Mouse (Mus musculus): ENCODE data around the gene Dok5. TPM values are rescaled to one million over a fixed set of nuclear protein-coding genes. Genes with fewer than 3 reads are reported as not detected.

The Dok5 gene
- polyA plus RNA-seq, 1 experiment from 2014 or later = 0.78 TPM

DNA sequence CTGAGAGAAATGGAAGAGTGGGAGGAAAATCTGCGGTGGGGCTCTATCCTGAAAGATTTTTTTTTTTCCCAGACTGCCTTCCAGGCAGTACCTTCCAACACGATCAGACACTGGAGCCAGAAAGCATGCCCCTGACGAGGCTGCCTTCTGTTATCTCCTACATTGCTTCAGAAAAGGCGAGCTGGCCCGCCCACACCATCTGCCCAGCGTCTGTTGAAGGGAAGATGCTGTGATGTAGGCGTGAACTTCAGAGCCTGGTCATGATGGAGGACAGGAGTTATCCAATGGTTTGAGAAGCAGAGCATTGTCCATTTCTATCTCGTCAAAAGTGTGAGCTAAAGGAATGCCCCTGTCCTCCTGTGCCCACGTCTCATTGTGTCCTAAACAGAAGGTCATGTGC, 79.7 kb downstream of the Dok5 start:
- no peaks in the 10 kb centered on the region for H3K4me1 ChIP-seq (replicated peaks; ENCODE audit: control insufficient read depth, insufficient read depth)
- no peak for DNase-seq (ENCODE audit: low spot score)

GRCm38 (mm10) chr2:170816302-170816701, 84.7 kb downstream of the Dok5 start:
- H3K9me3 ChIP-seq (ENCODE audit: control insufficient read depth, low read length) = no peaks in the 10 kb centered on the region
- no peak for ATAC-seq (ENCODE audit: low FRiP score, low TSS enrichment)
- no peak overlapping the region for H3K4me2 ChIP-seq (replicated peaks; ENCODE audit: low read depth)
- H3K9ac ChIP-seq (ENCODE audit: low read length) = no peak overlapping the region
- H3K4me1 ChIP-seq (replicated peaks; ENCODE audit: control insufficient read depth, insufficient read depth) = no peaks in the 10 kb centered on the region
- no peak overlapping the region for H3K27ac ChIP-seq (replicated peaks)
- no peaks in the 10 kb centered on the region for H3K27me3 ChIP-seq (ENCODE audit: control insufficient read depth, insufficient read depth, low read length)
- no peak for DNase-seq (ENCODE audit: low spot score)
- WGBS = 19% methylated on average over 8 of the region's 8 CpGs
- H3K36me3 ChIP-seq (ENCODE audit: control insufficient read depth, insufficient read depth, low read length) = no peaks in the 10 kb centered on the region
- no peak overlapping the region for H3K4me3 ChIP-seq (ENCODE audit: low read depth, low read length)
- TF ChIP-seq CTCF (IDR thresholded peaks at IDR 0.05; ENCODE audit: low read depth) = no peak
- TF ChIP-seq EP300 (optimal IDR thresholded peaks at IDR 0.05) = no peak

More for the DNA sequence above, 79.7 kb downstream of the Dok5 start:
- H3K4me2 ChIP-seq (replicated peaks; ENCODE audit: low read depth) = no peak overlapping the region
- no peak for TF ChIP-seq EP300 (optimal IDR thresholded peaks at IDR 0.05)
- no peak for TF ChIP-seq CTCF (IDR thresholded peaks at IDR 0.05; ENCODE audit: low read depth)
- no peaks in the 10 kb centered on the region for H3K36me3 ChIP-seq (ENCODE audit: control insufficient read depth, insufficient read depth, low read length)
- H3K27me3 ChIP-seq (ENCODE audit: control insufficient read depth, insufficient read depth, low read length) = no peaks in the 10 kb centered on the region
- no peak for ATAC-seq (ENCODE audit: low FRiP score, low TSS enrichment)
- no peaks in the 10 kb centered on the region for H3K9me3 ChIP-seq (ENCODE audit: control insufficient read depth, low read length)
- no peak overlapping the region for H3K9ac ChIP-seq (ENCODE audit: low read length)
- WGBS = 71% methylated on average over 9 of the region's 9 CpGs
- H3K27ac ChIP-seq (replicated peaks) = no peak overlapping the region
- H3K4me3 ChIP-seq (ENCODE audit: low read depth, low read length) = no peak overlapping the region

GRCm38 (mm10) chr2:170817112-170817703, 85.6 kb downstream of the Dok5 start:
- H3K36me3 ChIP-seq (ENCODE audit: control insufficient read depth, insufficient read depth, low read length) = no peaks in the 10 kb centered on the region
- H3K4me3 ChIP-seq (ENCODE audit: low read depth, low read length) = no peak overlapping the region
- DNase-seq (ENCODE audit: low spot score) (no peak), ATAC-seq (ENCODE audit: low FRiP score, low TSS enrichment) (no peak)
- H3K4me2 ChIP-seq (replicated peaks; ENCODE audit: low read depth) = no peak overlapping the region
- no peaks in the 10 kb centered on the region for H3K27me3 ChIP-seq (ENCODE audit: control insufficient read depth, insufficient read depth, low read length)
- H3K9me3 ChIP-seq (ENCODE audit: control insufficient read depth, low read length) = no peaks in the 10 kb centered on the region
- TF ChIP-seq CTCF (IDR thresholded peaks at IDR 0.05; ENCODE audit: low read depth) = no peak
- no peak for TF ChIP-seq EP300 (optimal IDR thresholded peaks at IDR 0.05)
- H3K9ac ChIP-seq (ENCODE audit: low read length) = no peak overlapping the region
- H3K27ac ChIP-seq (replicated peaks) = no peak overlapping the region
- 41% methylated on average over 4 of the region's 4 CpGs for WGBS
- H3K4me1 ChIP-seq (replicated peaks; ENCODE audit: control insufficient read depth, insufficient read depth) = no peaks in the 10 kb centered on the region

- ATAC-seq (ENCODE audit: low FRiP score, low TSS enrichment) (peak; percentile 24; the same call in 1 of the 2 replicates), DNase-seq (ENCODE audit: low spot score) (peak; percentile 37)
- Histone ChIP-seq H3K9ac (ENCODE audit: low read length) (no peak overlapping the region), H3K4me1 (replicated peaks; ENCODE audit: control insufficient read depth, insufficient read depth) (no peaks in the 10 kb centered on the region), H3K27ac (replicated peaks) (no peak overlapping the region), H3K36me3 (ENCODE audit: control insufficient read depth, insufficient read depth, low read length) (no peaks in the 10 kb centered on the region), H3K4me2 (replicated peaks; ENCODE audit: low read depth) (peak overlapping the region; percentile 40; the same call in 1 of the 2 replicates), H3K27me3 (ENCODE audit: control insufficient read depth, insufficient read depth, low read length) (no peaks in the 10 kb centered on the region), H3K9me3 (ENCODE audit: control insufficient read depth, low read length) (no peaks in the 10 kb centered on the region), H3K4me3 (ENCODE audit: low read depth, low read length) (peak overlapping the region; percentile 10; the same call in 1 of the 2 replicates)
- WGBS = 25% methylated on average over 17 of the region's 17 CpGs
- TF ChIP-seq CTCF (IDR thresholded peaks at IDR 0.05; ENCODE audit: low read depth) (no peak), EP300 (optimal IDR thresholded peaks at IDR 0.05) (no peak)
Observed at GRCm38 (mm10) chr2:170826821-170827441, 95.3 kb downstream of the Dok5 start.

DNA sequence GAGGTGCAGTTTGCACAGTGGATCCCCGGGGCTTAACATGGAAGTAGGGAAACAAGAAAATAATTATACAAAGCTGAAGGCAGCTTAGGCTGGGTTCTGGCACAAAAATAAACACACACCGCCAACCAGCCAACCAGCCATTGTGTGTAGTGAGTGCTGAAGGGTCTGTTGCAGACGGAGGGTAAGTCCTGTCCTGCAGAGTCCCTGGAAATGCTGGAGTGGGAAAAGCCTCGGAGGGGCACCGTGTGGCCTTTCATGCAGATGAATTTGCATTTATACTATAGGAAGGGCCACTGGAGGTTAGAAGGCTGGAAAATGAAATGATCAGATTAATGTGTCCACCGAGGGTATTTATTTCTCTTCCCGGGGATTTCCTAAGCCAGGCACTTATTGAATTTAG, 97.2 kb downstream of the Dok5 start:
- no peaks in the 10 kb centered on the region for H3K27me3 ChIP-seq (ENCODE audit: control insufficient read depth, insufficient read depth, low read length)
- TF ChIP-seq EP300 (optimal IDR thresholded peaks at IDR 0.05) (no peak), CTCF (IDR thresholded peaks at IDR 0.05; ENCODE audit: low read depth) (no peak)
- no peak overlapping the region for H3K4me2 ChIP-seq (replicated peaks; ENCODE audit: low read depth)
- DNase-seq (ENCODE audit: low spot score) (no peak), ATAC-seq (ENCODE audit: low FRiP score, low TSS enrichment) (no peak)
- H3K4me1 ChIP-seq (replicated peaks; ENCODE audit: control insufficient read depth, insufficient read depth) = no peaks in the 10 kb centered on the region
- no peak overlapping the region for H3K9ac ChIP-seq (ENCODE audit: low read length)
- WGBS = 44% methylated on average over 7 of the region's 7 CpGs
- no peaks in the 10 kb centered on the region for H3K9me3 ChIP-seq (ENCODE audit: control insufficient read depth, low read length)
- H3K36me3 ChIP-seq (ENCODE audit: control insufficient read depth, insufficient read depth, low read length) = no peaks in the 10 kb centered on the region
- no peak overlapping the region for H3K27ac ChIP-seq (replicated peaks)
- no peak overlapping the region for H3K4me3 ChIP-seq (ENCODE audit: low read depth, low read length)

DNA sequence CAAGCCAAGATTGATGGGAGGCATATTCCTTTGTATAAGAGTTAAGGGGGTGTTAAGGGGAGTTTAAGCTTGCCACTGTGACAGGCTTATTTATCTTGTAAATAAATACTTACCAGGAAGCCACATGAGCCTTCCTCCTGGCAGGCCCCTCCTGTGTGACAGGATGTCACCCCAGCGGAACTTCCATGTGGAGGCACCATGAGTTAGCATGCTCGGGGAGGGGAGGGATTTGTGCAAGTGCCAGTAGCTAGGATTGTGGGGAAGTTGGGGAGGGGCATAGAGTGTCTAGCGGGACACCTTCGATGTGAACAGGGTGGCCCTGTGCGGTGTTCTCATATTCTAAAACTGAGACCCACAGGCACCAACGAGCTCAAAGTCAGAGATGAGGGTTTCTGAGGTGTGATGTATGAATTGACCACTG, 97.6 kb downstream of the Dok5 start:
- Histone ChIP-seq H3K9me3 (ENCODE audit: control insufficient read depth, low read length) (no peaks in the 10 kb centered on the region), H3K9ac (ENCODE audit: low read length) (no peak overlapping the region), H3K27ac (replicated peaks) (no peak overlapping the region), H3K4me2 (replicated peaks; ENCODE audit: low read depth) (no peak overlapping the region), H3K36me3 (ENCODE audit: control insufficient read depth, insufficient read depth, low read length) (no peaks in the 10 kb centered on the region), H3K27me3 (ENCODE audit: control insufficient read depth, insufficient read depth, low read length) (no peaks in the 10 kb centered on the region), H3K4me3 (ENCODE audit: low read depth, low read length) (no peak overlapping the region), H3K4me1 (replicated peaks; ENCODE audit: control insufficient read depth, insufficient read depth) (no peaks in the 10 kb centered on the region)
- DNase-seq (ENCODE audit: low spot score) (no peak), ATAC-seq (ENCODE audit: low FRiP score, low TSS enrichment) (no peak)
- WGBS = 68% methylated on average over 6 of the region's 6 CpGs
- TF ChIP-seq CTCF (IDR thresholded peaks at IDR 0.05; ENCODE audit: low read depth) (no peak), EP300 (optimal IDR thresholded peaks at IDR 0.05) (no peak)
